Mouse (Mus musculus) adrenal gland (tissue): ENCODE results near the gene Megf11.

Experiments
- intact Hi-C: fragments of 180-260 bp; cut with DNase I; formaldehyde crosslinking; loops from one replicate; pipeline ENCODE4 v1.15.1; 2025

The Megf11 gene

GRCm38 (mm10) chr9:64389576-64390292, 4.3 kb downstream of the Megf11 start:
- intact Hi-C loops = no loop called here

DNA sequence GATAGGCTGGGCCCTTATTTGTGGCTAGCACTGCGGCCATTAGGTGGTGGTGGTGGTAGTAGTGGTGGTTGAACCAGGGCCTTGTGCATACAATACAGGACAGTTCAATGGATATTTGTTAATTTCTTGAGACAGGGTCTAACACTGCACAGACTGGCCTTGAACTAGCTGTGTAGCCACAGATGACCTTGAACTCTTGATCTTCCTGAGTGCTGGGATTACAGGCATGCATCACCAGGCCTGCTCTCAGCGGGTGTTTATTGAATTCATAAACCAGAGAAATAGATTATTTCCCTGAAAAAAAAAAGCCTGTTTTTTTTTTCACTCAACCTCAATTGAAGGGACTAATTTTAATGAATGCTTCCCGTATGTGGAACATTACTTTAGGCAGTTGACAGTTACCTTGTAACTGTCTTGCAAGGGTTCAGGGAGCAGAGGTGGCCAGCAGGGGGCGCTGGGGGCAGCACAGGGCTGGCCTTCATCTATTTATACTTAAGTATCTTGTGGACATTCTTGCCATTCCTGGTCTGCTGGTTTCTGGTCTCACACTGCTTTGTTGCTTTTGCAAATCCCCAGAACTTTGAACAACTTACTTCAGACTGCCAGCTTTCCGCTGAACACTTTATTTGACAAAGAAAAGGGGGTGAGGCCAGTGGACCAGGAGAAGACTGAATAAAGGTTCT, 8.6 kb downstream of the Megf11 start:
- intact Hi-C loops = loop anchor here (1.0 kb wide), 1 partner anchor 245 kb away; no protein-coding TSS in a partner anchor

- intact Hi-C loops = loop anchor here (5.0 kb wide), 1 partner anchor 112 kb away; no protein-coding TSS in a partner anchor
Measured at GRCm38 (mm10) chr9:64395238-64395920, 10.0 kb downstream of the Megf11 start.

- intact Hi-C loops = loop anchor here (5.0 kb wide), 1 partner anchor 110 kb away; no protein-coding TSS in a partner anchor
Measured at GRCm38 (mm10) chr9:64397108-64397507, 11.7 kb downstream of the Megf11 start.

- intact Hi-C loops = loop anchor here (5.0 kb wide), 1 partner anchor 108 kb away; no protein-coding TSS in a partner anchor
Measured at GRCm38 (mm10) chr9:64399121-64399520, 13.7 kb downstream of the Megf11 start.

DNA sequence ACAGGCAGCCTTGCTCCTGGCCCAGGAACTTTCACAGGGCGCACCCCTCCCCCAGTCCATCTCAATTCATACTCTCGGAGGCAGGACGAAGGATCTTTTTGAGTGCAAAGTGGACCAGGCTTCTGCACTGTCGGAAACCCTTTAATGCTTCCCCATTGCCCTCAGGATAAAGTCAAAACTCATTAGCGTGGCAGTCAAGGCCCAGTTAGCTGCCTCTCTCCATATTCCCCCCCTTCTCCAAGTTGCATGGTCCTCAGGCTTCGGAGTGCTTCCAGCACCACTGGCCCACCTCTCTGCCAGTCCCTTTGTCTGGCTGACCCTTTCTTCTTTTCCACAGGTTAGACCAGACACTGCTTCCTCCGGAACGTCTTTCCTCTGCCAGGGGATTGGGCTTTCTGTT, 16.7 kb downstream of the Megf11 start:
- intact Hi-C loops = no loop called here

GRCm38 (mm10) chr9:64406841-64407240, 21.4 kb downstream of the Megf11 start:
- intact Hi-C loops = no loop called here

DNA sequence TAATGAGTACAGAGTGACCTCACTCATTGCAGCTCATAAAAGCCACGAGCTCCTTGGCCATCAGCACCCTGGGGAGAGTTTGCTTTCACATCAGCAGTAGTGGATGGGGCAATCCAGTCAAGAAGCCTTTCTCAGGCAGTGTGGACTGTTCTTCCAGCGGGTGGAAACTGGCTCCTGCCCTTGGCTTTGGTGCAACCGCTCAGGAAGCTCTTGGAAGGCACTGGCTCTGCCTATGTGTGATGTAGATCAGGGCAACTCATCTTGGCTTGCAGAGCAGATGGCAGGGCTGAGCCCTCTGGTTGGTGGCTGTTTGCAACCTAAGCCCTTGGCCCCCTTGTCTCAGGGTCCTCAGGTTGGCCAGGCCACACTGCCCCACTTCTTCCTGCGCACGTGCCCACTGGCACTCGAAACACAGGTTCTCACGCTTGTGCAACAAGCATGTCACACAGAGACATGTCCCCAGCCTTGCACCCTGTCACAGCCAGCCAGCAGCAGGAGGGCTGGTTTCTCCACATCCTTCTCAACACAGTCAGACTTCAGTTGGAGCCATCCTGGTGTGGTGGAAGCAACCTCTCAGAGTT, 22.1 kb downstream of the Megf11 start:
- intact Hi-C loops = no loop called here

- intact Hi-C loops = no loop called here
Measured at GRCm38 (mm10) chr9:64408821-64409220, 23.4 kb downstream of the Megf11 start.

DNA sequence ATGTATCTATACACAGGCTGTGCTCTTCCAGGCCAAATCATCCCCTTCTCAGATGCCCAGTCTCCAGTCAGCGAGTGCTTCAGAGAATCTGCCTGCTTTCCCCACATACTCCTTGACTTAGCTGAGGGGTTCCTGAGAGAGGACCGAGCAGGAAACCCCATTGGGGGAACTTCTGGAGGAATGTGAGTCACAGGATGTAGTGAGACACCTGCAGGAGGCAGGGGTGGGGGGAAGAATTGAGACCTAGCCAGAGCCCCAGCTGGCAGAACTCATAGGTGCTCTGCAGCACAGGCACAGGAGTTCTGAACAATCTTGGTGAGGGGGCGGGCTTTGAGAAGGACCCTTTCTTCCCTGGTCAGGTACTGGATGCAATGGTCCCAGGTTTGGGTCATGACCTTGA, 35.0 kb downstream of the Megf11 start:
- intact Hi-C loops = no loop called here

- intact Hi-C loops = no loop called here
Measured at GRCm38 (mm10) chr9:64421986-64422616, 36.7 kb downstream of the Megf11 start.

DNA sequence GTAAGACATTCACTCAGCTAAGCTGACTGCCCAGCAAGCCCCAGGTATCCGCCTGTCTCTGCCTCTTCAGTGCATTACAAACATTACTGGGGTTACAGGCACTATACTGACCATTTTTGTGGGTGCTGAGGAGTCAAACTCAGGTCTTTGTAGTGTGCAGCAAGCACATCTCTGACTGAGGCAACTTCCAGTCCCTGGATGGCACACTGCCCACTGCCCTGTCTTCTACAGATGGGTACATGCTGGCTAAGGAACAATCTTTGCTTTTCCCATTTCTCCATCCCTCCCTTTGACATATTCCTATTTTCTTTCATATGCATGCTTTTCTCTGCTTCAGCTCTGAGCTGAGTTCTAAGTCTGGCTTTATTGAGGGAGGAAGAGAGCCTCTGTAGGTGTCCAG, 38.5 kb downstream of the Megf11 start:
- intact Hi-C loops = no loop called here

DNA sequence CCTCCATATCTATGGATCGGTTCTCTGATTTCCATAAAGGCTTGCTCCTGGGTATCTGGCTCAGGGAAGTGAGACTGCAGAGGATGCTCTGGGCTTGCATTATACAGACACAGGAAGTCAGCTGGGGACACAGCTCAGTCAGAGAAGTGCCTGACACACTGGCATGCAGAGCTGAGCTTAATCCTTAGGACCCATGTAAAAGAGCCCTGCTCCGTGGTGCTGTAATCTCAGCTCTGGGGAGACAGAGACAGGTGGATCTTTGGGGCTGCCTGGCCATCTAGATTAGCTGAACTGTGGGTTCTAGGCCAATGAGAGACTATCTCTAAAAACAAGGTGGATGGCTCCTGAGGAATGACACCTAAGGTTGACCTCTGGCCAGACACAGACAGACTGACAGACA, 50.7 kb downstream of the Megf11 start:
- intact Hi-C loops = no loop called here

DNA sequence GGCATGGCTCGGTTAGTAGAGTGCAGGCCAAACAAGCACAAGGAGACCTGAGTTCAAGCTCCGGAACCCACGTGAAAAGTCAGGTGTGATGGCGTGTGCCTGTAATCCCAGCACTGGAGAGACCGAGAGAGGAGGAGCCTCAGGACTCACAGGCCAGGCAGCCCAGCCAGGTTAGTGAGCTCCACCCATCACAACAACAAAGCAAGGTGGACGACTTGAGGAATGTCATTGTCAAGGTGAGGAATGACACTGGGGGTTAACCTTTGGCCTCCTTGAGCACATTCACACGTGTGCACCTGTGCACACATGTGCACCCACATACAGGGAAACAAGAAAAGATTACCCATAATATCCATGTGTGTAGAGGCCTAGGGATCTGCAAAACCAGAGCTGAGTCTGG, 54.7 kb downstream of the Megf11 start:
- intact Hi-C loops = no loop called here

- intact Hi-C loops = no loop called here
Measured at GRCm38 (mm10) chr9:64445981-64446380, 60.6 kb downstream of the Megf11 start.

DNA sequence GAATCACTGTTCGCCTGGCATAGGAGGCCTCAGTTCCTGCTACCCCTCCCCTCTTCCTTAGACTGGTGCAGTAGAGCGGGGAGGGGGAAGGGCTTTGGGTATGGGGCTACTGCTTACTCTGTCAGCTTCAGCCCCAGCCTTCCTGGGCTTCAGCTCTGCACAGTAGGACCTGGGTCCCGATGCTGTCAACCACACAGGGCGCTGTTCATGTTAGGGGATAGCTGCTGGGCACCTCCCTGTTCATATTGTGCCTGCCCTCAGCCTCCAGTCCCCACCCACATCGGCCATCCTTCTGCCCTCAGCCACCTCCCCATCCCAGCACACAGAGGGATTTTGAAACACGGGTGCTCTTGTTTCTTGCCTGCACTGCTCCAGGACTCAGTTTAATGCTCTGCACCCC, 61.6 kb downstream of the Megf11 start:
- intact Hi-C loops = no loop called here

- intact Hi-C loops = no loop called here
Measured at GRCm38 (mm10) chr9:64447522-64447921, 62.1 kb downstream of the Megf11 start.

GRCm38 (mm10) chr9:64452769-64453168, 67.3 kb downstream of the Megf11 start:
- intact Hi-C loops = no loop called here

GRCm38 (mm10) chr9:64454196-64454595, 68.8 kb downstream of the Megf11 start:
- intact Hi-C loops = no loop called here

DNA sequence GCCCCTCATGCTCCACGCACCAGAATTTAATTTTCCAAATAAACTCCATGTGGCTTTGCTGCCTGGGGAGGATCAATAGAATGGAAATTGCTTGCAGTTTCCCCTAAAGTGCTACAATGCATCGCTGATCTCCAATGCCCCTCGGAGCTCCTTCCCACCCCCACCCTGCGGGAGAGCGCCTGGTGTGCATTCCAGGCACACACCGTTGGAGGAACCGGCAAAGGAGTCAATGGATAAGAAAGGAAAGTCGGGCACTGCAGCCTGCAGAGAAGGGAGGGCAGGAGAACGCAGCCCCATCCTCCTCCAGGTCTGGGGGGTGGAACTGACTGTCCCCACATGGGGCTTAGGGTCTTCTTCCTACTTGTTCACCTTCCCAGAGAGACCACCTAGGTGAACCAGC, 70.5 kb downstream of the Megf11 start:
- intact Hi-C loops = no loop called here

GRCm38 (mm10) chr9:64457596-64457995, 72.2 kb downstream of the Megf11 start:
- intact Hi-C loops = no loop called here
